Mouse (Mus musculus) hindbrain, embryonic 15.5 days (tissue): ENCODE data around the gene Mphosph10. TPM values are rescaled to one million over a fixed set of nuclear protein-coding genes. Genes with fewer than 3 reads are reported as not detected.

Experiments
- ATAC-seq: fragments of 200-750 bp; cut with Nextera tagmentation; 2 replicates; pipeline ENCODE4 v1.8.0; 2017; ENCODE audit warnings: low read depth, moderate number of reproducible peaks, moderate TSS enrichment; ENCODE audit not compliant: low FRiP score
- H3K27ac ChIP-seq: fragments of 300-500 bp; sonication (generic); replicated peaks from 2 replicates; pipeline ENCODE4 v1.5.1; 2015; ENCODE audit warnings: mild to moderate bottlenecking, inconsistent platforms
- H3K27me3 ChIP-seq: fragments of 300-500 bp; sonication (generic); 2 replicates; pipeline ENCODE4 v1.6.1; 2015; ENCODE audit warnings: control low read depth, inconsistent platforms
- H3K36me3 ChIP-seq: fragments of 300-500 bp; sonication (generic); 2 replicates; pipeline ENCODE4 v1.6.1; 2015; ENCODE audit warnings: control low read depth, inconsistent platforms
- H3K4me1 ChIP-seq: fragments of 300-500 bp; sonication (generic); replicated peaks from 2 replicates; pipeline ENCODE4 v1.6.1; 2015; ENCODE audit warnings: control low read depth, inconsistent platforms
- H3K4me2 ChIP-seq: fragments of 300-500 bp; sonication (generic); 2 replicates; pipeline ENCODE4 v1.6.1; 2015; ENCODE audit warnings: moderate library complexity, mild to moderate bottlenecking, inconsistent platforms
- H3K4me3 ChIP-seq: fragments of 300-500 bp; sonication (generic); 2 replicates; pipeline ENCODE4 v1.5.1; 2015; ENCODE audit warnings: mild to moderate bottlenecking, inconsistent platforms
- H3K9ac ChIP-seq: fragments of 300-500 bp; sonication (generic); 2 replicates; pipeline ENCODE4 v1.6.1; 2015; ENCODE audit warnings: inconsistent platforms
- H3K9me3 ChIP-seq: fragments of 300-500 bp; sonication (generic); 2 replicates; pipeline ENCODE4 v1.6.1; 2016; ENCODE audit warnings: control low read depth, inconsistent platforms
- WGBS: fragments of 180-500 bp; shearing (Covaris S2); methylation state at CpG from one replicate; pipeline ENCODE4 v1.1.7; 2015; 5-methylcytosine and 5-hydroxymethylcytosine counted together
- polyA plus RNA-seq: library from polyadenylated mRNA; unstranded; fragments of >200 nt; fragmentation: Nextera tagmentation; extraction: Ambion mirVana; gene quantifications from 2 replicates; pipeline ENCODE4 v1.2.1, GENCODE M21; 2015

Mphosph10 gene
- polyA plus RNA-seq, 1 experiment from 2014 or later: 22.7 TPM

DNA sequence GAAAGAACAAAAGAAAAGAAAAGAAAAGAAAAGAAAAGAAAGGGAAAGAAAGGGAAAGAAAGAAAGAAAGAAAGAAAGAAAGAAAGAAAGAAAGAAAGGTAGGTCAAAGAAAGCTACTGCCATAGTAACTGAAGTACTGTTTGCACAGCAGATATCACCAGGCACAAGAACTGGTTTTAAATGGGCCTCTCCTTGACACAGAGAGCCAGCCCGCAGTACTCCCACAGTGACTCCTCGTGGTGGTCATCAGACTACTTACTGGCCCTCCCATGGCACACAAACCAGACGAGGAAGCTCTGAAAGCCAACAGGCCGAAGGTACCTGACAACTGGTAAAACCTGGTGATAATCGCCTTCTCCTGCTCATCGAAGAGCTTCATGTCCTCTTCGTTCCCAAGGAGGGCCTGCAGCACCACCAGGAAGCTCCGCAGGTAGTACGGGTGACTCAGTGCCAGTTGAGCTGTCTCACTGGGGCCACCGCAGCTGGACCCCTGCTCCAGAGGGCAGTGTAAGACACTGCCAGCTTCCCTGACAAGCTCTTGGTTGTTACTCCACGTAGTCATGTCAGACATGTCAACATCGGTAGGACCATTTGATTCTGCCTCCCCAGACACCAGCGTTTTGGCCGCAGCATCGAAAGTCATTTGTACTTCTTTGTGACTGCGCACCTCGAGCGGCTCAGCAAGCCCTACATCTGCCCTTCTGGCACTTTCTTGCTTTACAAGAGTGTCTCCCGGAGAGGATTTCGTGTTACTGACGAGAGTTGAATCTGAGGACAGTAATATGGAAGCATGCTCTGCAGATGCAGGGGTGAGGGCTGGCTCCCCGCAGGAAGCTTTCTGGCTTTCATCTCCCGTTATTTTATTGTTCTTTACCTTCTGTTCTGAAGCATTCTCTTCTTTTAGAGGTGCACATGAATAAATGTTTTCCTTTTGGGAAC is 19.9 kb downstream of the Mphosph10 start:
- ATAC-seq: no peak
- H3K27me3 ChIP-seq: no peaks in the 10 kb centered on the region
- H3K9me3 ChIP-seq: no peaks in the 10 kb centered on the region
- H3K4me3 ChIP-seq: no peak overlapping the region
- H3K27ac ChIP-seq: no peak overlapping the region
- H3K4me2 ChIP-seq: no peak overlapping the region
- H3K36me3 ChIP-seq: peaks cover 19% of the 10 kb centered on the region
- peaks cover 9% of the 10 kb centered on the region for H3K4me1 ChIP-seq
- WGBS: 87% methylated on average over 23 of the region's 23 CpGs
- H3K9ac ChIP-seq: no peak overlapping the region

GRCm38 (mm10) chr7:64369841-64370240 is 22.2 kb downstream of the Mphosph10 start:
- Histone ChIP-seq H3K9me3 (no peaks in the 10 kb centered on the region), H3K36me3 (peaks cover 15% of the 10 kb centered on the region), H3K9ac (no peak overlapping the region), H3K27ac (no peak overlapping the region), H3K27me3 (no peaks in the 10 kb centered on the region), H3K4me3 (no peak overlapping the region), H3K4me2 (no peak overlapping the region), H3K4me1 (peaks cover 9% of the 10 kb centered on the region)
- ATAC-seq: no peak
- WGBS: 89% methylated on average over 6 of the region's 6 CpGs

DNA sequence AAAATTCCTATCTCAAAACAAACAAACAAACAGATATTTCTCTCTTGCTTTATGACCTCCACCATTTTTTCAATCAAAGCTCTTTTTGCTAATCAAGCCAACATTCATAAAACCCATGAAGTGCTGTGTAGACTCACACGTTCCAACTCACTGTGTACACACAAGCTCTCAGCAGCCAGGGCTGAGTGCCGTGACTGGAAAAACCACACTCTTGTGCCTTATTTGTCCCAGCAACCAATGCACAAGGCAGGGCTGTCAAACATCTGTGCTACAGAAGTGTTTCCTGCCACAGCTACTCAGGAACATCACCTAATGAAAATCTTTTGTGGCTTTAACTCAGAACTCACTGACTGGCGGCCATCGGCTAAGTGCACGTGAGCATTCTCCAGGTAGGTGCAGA is 26.2 kb downstream of the Mphosph10 start:
- Histone ChIP-seq H3K36me3 (peaks cover 37% of the 10 kb centered on the region), H3K9ac (no peak overlapping the region), H3K4me2 (no peak overlapping the region), H3K27ac (no peak overlapping the region), H3K27me3 (no peaks in the 10 kb centered on the region), H3K4me3 (no peak overlapping the region), H3K9me3 (no peaks in the 10 kb centered on the region), H3K4me1 (no peaks in the 10 kb centered on the region)
- 94% methylated on average over 5 of the region's 5 CpGs for WGBS
- ATAC-seq: no peak

DNA sequence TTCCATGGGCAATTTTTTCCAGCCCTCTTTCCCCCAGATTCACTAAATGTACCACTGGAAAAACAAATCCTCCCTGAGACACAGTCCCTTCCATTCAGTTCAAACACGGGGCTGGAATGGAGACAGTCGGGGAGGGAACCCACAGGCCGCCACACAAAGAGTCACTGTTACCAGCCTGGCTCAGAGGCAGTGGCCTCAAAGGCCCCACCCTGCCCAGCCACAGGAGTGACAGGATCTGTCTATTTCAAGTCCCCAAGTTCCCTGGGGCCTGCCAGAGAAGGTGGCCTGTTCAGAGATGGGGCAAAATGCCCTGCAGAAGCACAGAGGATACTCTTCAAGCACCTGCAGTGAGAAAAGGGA is 31.5 kb downstream of the Mphosph10 start:
- Histone ChIP-seq H3K4me1 (no peaks in the 10 kb centered on the region), H3K36me3 (peaks cover 36% of the 10 kb centered on the region), H3K4me3 (no peak overlapping the region), H3K4me2 (no peak overlapping the region), H3K9me3 (no peaks in the 10 kb centered on the region), H3K27ac (peak overlapping the region; percentile 62; the same call in 1 of the 2 replicates), H3K9ac (no peak overlapping the region), H3K27me3 (no peaks in the 10 kb centered on the region)
- WGBS: 56% methylated on average over 3 of the region's 3 CpGs
- ATAC-seq: peak; percentile 76

DNA sequence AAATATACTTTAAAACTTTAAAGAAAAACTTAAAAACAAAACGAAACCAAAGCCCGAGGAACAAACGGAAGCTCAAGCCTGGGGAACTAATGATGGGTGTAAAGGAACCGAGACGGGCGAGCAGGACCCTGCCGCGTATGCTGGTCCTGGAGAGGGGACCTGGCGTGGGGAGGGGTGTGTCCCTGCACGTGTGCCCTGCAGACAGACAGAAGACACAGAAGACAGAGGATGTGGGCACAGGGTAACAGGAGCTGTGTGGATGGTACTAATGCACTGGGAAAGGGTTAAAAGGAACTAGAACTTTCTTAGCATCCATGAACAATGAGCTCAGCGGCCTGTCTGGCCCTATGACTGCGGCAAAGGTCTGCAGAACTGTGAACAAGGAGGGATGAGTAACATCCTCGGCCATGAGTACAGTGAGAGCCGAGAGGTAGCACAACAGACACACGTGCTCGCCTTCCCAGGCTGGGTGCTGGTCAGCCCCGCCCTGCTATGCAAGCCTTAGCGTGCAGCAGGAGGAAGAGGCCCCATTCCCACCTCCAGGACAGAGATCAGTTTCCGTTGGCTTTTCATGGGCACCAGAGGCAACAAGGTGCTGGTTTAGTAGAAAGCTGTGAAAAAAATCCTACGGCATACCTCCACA is 32.0 kb downstream of the Mphosph10 start:
- Histone ChIP-seq H3K27me3 (no peaks in the 10 kb centered on the region), H3K4me2 (no peak overlapping the region), H3K4me3 (no peak overlapping the region), H3K36me3 (peaks cover 36% of the 10 kb centered on the region), H3K9ac (no peak overlapping the region), H3K4me1 (no peaks in the 10 kb centered on the region), H3K27ac (peak overlapping the region; percentile 62), H3K9me3 (no peaks in the 10 kb centered on the region)
- 85% methylated on average over 20 of the region's 20 CpGs for WGBS
- no peak for ATAC-seq

DNA sequence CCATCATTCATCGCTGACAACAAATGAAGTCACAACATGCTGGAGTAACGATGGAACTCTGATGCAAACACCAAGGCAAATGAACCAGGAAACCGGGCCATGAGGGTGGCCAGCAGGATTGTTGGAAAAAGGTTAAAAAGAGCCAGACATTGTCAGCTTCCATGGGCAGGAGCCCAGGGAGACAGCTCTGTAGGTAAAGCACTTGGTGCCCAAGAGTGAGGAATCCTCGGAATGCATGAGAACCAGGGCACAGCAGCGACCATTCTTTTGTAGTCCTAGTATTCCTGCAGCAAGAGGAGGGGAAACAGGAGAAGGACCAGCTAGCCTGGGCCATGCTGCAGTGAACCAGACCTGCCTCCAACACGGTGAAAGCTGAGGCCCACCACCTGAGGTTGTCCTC is 33.4 kb downstream of the Mphosph10 start:
- Histone ChIP-seq H3K27ac (no peak overlapping the region), H3K4me2 (no peak overlapping the region), H3K9ac (no peak overlapping the region), H3K9me3 (no peaks in the 10 kb centered on the region), H3K27me3 (no peaks in the 10 kb centered on the region), H3K36me3 (peaks cover 30% of the 10 kb centered on the region), H3K4me3 (no peak overlapping the region), H3K4me1 (no peaks in the 10 kb centered on the region)
- 84% methylated on average over 6 of the region's 6 CpGs for WGBS
- no peak for ATAC-seq

DNA sequence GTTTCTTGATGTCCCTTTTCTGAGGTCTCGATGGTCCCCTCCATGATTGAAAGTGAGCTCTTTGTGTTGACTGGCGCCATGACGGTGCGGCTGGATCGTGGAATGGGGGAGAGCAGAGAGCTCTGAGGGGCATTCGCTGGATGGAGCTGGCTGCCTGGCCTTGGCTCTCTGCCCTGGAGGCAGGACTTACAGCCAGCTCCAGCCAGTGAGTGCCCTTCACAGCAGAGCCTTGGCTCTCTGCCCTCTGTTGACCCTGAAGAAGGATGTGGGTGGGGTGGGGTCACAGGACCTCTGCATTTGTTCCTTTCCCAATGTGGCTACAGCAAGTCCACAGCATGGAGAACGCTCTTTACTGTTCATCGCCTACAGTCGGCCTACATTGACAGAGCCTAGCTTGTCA is 34.7 kb downstream of the Mphosph10 start:
- H3K36me3 ChIP-seq: peaks cover 22% of the 10 kb centered on the region
- ATAC-seq: no peak

GRCm38 (mm10) chr7:64356661-64357060 is 35.4 kb downstream of the Mphosph10 start:
- Histone ChIP-seq H3K9me3 (no peaks in the 10 kb centered on the region), H3K4me1 (0 out of 2 replicates have a peak, but pooled peaks cover 2% of the 10 kb centered on the region), H3K36me3 (peaks cover 15% of the 10 kb centered on the region; the same call in 1 of the 2 replicates), H3K27me3 (no peaks in the 10 kb centered on the region), H3K4me2 (no peak overlapping the region), H3K4me3 (no peak overlapping the region), H3K27ac (no peak overlapping the region), H3K9ac (no peak overlapping the region)
- WGBS: 90% methylated on average over 5 of the region's 5 CpGs
- no peak for ATAC-seq

More for the DNA sequence above, 34.7 kb downstream of the Mphosph10 start:
- Histone ChIP-seq H3K27me3 (no peaks in the 10 kb centered on the region), H3K9ac (no peak overlapping the region), H3K4me1 (no peaks in the 10 kb centered on the region), H3K4me3 (no peak overlapping the region), H3K9me3 (no peaks in the 10 kb centered on the region), H3K4me2 (no peak overlapping the region), H3K27ac (no peak overlapping the region)
- 77% methylated on average over 9 of the region's 9 CpGs for WGBS

DNA sequence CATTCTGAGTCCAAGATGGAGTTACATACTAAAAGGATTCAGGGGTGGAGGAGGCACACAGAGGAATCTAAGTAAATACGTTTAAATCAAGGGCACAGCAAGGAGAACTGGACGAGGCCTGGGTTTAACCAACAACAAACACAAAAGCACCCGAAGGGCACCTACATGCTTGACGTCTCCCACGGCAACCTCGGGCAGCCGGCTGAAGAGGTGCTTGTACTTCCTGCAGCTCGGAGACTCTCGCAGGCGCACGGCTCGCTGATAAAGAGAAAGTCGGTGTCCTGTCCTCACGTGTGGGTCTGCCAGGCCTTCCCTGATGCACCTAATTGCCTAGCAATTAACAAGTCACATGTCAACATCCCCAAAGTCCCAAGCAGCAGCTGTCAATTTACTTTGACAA is 37.9 kb downstream of the Mphosph10 start:
- no peaks in the 10 kb centered on the region for H3K27me3 ChIP-seq
- H3K4me3 ChIP-seq: no peak overlapping the region
- no peak for ATAC-seq
- 21% methylated on average over 14 of the region's 14 CpGs for WGBS
- H3K4me1 ChIP-seq: peaks cover 18% of the 10 kb centered on the region
- no peak overlapping the region for H3K9ac ChIP-seq
- H3K36me3 ChIP-seq: 0 out of 2 replicates have a peak, but pooled peaks cover 12% of the 10 kb centered on the region
- H3K4me2 ChIP-seq: no peak overlapping the region
- H3K9me3 ChIP-seq: no peaks in the 10 kb centered on the region
- no peak overlapping the region for H3K27ac ChIP-seq

- 51% methylated on average over 4 of the region's 4 CpGs for WGBS
- ATAC-seq: peak; percentile 79
- no peak overlapping the region for H3K4me3 ChIP-seq
- H3K4me1 ChIP-seq: peaks cover 18% of the 10 kb centered on the region
- H3K4me2 ChIP-seq: no peak overlapping the region
- peak overlapping the region; percentile 72 for H3K27ac ChIP-seq
- 0 out of 2 replicates have a peak, but pooled peaks cover 8% of the 10 kb centered on the region for H3K36me3 ChIP-seq
- no peaks in the 10 kb centered on the region for H3K9me3 ChIP-seq
- no peaks in the 10 kb centered on the region for H3K27me3 ChIP-seq
- H3K9ac ChIP-seq: no peak overlapping the region
Observed at GRCm38 (mm10) chr7:64351087-64351486, 41.0 kb downstream of the Mphosph10 start.

GRCm38 (mm10) chr7:64349147-64349861 is 42.8 kb downstream of the Mphosph10 start:
- Histone ChIP-seq H3K36me3 (peaks cover 8% of the 10 kb centered on the region; the same call in 1 of the 2 replicates), H3K27me3 (no peaks in the 10 kb centered on the region), H3K9ac (no peak overlapping the region), H3K4me2 (no peak overlapping the region), H3K4me1 (peaks cover 18% of the 10 kb centered on the region), H3K9me3 (no peaks in the 10 kb centered on the region), H3K4me3 (no peak overlapping the region), H3K27ac (0 out of 2 replicates have a peak overlapping the region, but pooled peaks have one; percentile 8)
- ATAC-seq: 0 out of 2 replicates have a peak, but pooled peaks have one; percentile 43
- WGBS: 76% methylated on average over 15 of the region's 15 CpGs
